Mouse (Mus musculus) lung, adult 18-20 months (tissue): Measurements from ENCODE around the gene Arel1.

ENCODE experiments used
- DNase-seq, 2 experiments: peaks; one replicate each; pipeline ENCODE4 v3.0.0; 2022; ENCODE audit warnings: mixed read lengths in 2 of 2

The Arel1 gene

DNA sequence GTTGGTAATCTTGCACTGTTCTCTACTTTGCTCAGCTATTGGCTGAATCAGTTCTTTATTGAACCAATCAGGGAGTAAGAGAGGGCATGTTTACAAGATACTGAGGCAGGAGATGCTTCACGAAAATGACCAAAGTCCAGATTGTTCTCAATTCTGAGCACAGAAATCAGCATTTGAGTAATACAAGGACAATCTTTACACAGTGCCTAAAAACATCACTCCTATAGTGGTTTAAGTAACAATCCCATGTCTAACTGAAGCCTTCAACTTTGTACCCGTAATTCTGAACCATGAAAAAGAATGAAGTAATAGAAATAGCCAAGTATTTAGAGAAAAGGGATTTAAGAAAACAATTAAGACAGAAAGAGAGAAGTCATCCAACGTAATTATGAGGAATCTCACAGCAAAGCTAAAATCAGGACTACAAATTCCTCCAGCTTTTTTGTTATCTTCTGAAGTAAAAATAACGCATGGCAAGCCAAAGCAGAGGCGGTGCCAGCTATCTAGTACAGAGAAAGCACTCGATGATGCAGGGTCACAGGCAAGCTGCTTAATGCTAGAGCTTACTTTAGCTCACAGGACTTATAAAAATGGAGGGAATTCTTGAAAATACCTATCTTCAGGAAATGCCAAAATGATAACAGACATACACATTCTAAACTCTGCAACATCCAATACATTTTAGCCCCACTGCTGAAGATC lies 22.0 kb downstream of the Arel1 start:
- no peak for DNase-seq

DNA sequence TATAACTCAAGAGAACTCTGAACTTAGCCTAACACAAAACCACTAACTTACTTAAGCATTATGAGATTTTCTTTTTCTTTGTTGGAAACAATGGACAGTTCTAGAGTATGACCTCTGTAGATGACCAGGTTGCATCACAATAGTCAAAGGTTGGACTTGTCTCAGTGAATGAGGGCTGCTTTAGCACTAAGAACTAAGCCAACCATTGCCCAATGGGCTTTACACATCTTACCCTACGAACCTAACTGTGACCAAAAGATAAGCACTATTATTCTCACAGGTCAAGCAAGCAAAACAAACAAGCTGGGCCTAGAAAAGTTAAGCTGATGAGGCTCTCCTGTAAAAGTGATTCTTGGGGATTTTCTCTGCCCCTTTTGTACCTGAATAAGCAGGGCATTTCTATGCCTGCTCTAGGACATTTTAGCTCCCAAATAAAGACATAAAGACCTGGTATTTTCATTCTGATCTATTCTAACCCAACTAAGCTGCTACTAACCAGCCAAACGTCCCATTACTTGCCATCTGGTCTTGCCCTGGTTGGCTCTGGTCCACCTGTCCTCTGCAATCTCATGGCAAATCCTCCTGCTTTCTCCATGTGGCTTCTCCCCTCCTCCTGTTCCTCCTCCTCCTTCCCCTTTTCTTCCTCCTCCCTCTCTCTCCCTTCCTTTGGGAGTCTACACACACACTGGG lies 22.7 kb downstream of the Arel1 start:
- no peak for DNase-seq

DNA sequence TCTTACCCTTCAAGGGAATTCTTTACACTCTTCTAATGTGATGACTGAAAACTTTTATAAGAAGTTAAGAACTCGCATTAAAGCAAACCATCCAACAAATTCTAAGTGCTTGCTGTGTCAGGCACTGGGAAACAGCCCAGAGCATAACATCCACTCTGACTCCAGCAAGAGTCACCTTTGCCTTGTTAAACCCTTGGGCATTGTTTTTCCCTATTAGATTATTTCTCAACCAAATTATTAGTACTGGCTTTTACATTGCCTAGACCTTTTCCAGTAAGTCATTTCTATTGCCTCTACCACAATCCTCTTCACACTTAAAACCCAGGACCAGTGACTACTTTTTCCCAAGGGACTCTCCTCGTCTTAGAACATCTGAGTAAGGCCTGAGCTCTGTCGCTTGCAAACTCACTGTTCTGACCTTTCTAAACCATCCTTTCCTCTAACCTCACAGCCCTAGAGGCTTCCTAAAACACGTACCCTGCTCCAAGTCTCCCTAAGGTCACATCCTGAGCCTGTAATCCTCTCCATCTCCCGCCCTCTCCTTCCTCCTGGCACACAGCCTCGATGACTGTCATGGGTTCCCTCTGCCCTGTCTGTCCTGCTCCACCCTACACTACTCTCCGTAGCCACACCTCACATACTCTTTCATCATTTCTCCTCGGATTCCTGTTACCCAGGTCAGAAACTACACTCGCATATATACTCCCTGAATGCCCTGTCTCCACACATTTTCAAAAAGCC lies 25.7 kb downstream of the Arel1 start:
- DNase-seq, result peak in 1 of 2 experiments; percentile 21

DNA sequence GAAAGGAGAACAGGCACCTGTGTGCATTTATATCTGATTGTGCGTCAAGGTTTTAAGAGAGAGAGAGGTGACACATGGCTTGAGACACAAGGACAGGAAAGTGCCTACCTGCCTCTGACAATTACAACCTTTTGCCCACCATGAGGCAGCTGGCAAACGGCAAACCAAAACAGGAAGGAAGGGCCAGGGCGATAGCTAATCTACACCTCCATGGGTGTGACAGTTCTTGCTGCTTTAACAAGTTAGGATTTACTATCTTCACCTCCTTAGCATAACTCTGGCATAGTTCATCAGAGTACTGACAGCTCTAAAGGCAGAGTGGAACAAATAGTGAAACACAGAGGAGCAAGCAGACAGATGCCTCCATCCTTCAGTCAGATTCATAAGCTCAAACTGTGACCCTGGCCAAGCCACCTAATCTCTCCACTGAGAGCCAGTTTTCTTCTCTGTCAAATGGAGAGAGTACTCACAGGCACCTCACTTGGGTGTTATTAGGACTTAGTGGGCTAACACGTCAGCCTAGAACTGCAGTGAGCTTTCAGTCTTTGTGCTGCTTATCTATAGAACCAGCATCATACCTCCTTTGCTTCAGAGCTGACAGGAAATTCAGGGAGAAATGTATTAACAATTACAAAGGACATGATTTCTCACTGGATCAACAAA lies 26.4 kb downstream of the Arel1 start:
- DNase-seq, result no peak

DNA sequence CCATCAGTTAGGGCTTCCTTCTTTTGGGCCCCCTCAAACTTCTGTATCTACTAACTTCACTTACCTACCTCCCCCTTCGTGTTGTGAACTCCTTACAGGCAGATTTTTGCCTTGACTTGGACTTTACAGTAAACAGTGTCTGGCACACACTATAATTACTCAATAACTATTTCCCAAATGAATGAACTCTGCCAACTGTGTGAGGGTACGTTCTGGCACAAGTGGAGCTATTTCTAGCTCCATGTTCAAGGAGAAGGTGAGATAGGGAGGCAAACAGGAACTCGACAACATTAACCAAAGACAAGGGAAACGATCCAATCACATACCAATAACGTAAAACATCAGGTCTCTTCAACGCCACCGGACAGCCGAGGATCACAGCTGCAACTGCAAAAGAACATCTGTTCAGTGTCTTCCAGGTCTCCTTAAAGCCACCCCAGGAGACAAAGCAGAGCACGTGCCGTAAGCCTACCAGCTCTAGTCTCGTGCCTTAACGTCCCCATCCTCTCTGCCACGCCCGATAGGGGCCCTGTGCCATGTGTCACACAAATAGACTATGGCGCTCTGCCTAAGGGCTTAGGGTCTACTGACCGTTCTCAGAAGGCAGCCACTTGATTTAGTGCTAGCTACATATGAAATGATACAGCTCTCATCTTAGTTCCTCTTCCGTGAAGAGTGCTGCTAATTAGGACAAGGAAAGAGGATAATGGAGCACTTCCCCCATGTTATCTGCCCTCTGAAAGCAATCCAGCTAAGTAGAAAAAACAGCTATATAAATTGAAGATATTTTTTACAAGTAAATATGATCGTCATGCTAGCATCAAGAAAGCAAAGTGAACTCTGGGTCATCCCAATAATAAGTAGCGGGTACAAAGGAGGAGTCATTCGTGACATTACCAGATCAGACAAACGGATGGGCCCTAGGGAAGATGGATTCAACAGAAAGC lies 27.4 kb downstream of the Arel1 start:
- DNase-seq, result no peak

DNA sequence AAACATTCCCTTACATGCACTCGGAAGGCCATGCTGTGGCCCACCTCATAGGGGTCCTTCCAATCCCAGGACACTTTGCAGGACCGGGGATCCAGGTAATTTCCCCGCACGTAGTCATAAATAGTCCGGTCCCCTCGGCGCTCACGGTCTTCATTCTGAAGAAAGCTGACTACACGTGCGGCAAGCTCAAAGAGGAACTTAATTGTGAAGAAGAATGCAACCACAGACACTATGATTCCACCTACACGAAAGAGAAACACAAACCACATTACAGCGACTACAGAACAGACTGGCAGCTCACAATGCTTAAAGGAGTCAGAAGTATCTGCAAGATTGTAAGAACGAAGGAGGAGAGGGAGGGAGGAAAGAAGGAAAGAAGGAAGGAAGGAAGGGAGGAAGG lies 29.0 kb downstream of the Arel1 start:
- no peak for DNase-seq

DNA sequence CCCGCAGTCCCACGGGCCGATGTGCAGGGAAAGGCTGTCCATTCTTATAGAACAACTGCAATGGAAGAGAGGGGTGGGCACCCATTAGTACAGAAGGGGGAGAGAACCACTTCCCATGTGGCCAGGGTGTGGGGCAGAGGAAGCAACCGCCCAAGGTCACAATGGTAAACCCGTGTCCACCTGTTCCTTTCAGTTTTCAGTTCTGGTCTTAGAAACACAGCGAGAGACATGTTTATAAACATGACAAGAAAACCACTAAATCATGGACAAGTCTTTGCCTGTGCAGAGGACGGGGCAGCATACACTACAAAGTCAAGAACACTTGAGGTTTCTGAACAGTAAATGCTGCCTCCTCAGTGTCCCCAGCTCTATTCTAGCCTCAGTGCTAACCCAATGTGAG lies 30.4 kb downstream of the Arel1 start:
- no peak for DNase-seq

DNA sequence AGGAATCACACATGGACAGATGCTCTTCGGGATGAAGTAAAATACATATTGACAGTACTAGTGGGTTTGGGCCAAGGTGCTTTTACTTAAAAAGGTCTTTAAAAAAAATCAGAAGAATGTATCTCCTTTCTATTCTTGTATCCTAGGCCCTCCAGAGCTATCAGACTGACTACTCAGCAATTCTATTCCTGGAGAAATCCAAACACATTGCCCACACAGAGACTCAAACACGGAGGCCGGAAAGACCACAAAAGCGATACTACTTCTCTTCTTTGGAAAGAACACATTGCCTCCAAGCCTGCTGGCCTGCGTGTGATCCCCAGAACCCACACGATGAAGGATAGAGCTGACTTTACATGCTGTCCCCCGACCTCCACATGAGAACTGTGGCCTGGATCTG lies 31.6 kb downstream of the Arel1 start:
- no peak for DNase-seq

DNA sequence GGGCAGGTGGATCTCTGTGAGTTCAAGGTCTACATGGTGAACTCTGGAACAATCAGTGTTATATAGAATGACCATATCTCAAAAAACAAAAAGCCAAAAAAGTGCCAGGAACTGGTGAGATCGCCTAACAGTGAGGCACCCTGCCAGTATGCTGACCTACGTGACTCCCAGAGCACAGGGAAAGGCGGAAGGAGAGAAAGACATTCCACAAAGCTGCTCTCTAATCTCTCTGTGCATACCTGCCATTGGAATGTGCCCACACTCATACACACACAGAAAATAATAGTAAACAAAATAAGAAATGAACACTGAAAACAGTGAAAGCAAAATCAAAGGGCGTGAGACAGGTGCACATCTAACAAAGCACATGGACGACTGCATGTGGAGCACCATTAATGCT lies 35.4 kb downstream of the Arel1 start:
- no peak for DNase-seq

DNA sequence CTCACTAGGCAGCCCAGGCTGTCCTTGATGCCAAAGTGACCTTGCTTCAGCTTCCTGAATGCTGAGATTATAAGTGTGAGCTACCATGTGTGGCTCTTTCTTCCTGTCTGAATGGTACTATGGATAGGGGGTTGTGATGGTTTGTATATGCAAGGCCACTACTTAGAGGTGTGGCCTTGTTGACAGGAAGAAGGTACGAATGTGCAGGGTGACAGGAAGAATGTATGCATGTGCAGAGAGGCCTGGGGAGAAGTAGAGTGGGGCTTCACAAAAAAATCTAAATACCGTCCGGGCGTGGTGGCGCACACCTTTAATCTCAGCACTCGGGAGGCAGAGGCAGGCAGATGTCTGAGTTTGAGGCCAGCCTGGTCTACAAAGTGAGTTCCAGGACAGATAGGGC lies 38.5 kb downstream of the Arel1 start:
- DNase-seq, result no peak

DNA sequence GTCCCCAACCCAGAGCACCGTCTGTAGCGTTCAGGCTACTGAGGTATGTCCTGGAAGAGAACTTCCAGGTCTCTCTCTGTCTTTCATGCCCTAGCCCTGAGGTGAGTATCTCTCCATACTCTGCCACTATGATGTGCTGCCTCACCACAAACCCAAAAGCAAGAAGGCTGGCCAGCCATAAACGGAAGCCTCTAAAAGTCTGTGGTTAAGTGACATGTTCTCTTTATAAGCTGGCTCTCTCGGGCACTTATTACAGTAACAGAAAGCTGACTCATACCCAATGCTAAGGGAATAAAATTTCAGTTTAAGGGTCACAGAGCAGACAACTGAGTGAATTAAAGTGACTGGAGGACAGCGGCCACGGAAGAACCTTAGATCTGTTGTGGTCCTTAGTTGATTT lies 44.2 kb downstream of the Arel1 start:
- no peak for DNase-seq

DNA sequence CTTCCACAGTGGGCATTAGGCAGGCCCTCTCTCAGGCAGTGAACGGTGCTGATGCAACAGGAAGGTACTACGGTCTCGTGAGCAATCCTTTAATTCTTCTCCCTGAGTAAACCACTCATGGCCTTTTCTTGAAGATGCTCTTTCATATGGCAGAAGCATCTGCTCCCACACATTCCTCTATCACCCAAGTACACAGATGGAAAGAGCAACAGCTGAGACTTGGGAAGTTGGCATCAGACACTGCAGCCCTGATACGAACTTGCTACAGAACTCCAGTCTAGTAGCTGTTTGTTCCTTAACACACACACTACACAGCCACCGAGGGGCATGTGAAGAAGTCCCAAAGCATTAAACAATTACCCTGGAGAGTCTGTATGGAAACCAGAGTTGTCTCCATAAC lies 46.4 kb downstream of the Arel1 start:
- no peak for DNase-seq

DNA sequence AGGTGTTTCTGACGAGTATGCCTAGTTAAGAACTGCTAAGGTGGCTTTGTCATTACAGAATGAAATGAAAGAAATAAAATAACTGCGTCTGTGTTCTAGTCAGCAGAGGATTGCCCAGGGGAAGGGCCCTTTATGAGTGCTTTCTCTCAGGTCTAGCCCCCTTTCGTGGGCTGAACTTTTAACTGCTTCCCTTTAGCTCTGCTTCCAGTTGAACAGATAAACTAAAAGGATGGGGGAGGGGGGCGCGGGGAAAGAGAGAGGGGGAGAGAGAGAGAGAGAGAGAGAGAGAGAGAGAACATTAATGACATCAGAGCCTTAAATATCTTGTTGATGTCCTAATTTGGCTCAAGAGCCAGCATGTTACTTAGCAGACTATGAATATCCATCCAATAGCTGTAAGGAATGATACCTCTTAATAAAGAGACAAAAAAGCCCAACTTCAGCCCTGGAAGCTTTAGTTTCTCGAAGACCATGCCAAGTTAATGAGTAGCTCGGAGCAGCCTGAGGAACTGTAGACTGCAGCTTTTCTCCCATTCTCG lies 48.8 kb downstream of the Arel1 start:
- no peak for DNase-seq

DNA sequence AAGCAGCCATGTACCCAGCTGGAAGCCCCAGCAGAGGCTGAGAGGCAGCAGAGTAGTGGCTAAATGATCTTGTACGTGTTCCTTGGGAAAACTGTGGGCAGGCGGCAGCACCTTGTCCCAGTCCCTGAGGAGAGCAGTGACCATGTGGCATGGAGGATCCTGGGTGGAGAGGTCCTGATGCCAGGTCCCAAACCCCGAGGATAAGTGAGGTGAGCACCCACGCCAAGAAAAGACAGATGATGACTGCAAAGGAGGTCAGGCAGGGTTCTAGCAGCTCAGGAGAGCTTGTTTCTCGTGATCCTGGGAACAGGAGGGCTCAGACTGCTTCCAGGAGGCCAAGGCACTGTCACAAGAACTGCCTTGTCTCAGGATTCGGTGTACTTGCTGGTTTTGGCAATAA lies 51.9 kb downstream of the Arel1 start:
- DNase-seq, result no peak

DNA sequence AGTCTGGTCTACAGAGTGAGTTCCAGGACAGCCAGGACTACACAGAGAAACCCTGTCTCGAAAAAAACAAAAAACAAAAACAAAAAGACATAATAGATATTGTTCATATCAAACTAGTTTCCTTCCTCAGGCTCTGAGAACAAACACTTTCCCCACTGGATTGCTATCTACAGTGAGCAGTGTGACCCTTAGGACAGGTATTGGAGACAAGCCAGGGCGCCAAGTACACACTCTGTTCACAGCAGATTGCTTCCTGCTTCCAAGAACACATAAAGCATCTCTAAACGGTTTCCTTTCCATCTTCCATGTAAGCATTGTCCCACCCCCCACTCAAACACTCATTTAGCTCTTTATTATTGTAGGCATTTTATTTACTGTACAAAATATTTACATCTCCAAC lies 52.9 kb downstream of the Arel1 start:
- peak in 1 of 2 experiments; percentile 18 for DNase-seq

DNA sequence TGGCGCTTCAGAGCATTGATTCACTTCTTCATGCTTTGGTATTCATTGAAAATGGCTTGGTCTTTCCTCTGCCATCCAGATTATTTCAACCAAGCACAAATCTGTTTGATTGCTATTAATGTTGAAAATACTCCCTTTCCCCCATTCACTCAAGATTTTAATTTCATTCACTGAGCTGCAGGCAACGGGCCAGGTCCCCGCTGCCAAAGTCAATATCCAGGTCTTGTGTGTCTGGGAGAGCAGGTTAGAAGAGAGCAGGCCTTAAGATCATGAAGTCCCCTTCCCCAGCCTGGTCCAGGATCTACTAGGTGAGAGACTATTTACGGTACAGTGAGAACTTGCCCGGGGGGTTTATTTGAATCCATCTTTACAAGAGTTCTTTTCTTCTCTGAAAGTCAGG lies 55.7 kb downstream of the Arel1 start:
- DNase-seq, result peak; percentile 18 to 34

DNA sequence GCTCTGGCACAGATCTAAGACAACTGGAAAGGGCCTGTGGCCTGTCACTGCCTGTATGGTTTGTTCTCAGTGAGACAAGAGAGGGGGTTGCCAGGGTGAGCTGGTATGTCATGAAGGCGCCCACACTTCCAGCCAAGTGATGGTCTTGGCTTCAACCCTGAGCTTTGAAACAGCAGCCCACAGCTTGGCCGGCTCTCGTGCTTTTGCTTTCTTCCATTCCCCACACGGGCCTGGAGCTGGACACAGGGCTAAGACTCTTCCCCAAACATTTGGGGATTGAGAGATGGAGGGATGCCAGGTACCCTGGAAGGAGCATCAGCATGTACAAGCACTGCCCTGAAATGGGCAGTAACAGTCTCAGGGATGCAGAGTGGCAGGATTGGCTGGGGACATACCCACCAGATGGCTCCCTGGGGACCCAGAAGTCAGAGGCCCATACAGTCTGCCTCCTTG lies 58.0 kb downstream of the Arel1 start:
- no peak for DNase-seq

DNA sequence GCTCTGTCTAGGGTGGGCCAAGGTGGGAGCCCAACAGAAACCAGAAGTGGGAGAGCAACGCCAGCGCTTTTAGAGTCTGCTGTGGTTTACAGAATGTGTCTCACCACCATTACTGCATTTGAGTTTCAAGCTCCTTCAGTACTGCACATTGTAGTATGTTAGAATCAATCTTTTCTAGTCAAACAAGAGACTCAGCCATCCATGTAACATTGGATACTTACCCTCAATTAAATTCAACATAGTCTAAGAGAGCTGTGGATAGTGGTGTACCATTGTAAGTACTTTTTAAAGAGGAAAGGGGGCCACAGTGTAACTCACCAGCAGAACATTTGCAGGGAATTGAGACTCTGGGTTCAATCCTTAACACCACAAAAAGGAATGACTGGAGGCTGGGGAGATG lies 59.1 kb downstream of the Arel1 start:
- DNase-seq, result no peak

DNA sequence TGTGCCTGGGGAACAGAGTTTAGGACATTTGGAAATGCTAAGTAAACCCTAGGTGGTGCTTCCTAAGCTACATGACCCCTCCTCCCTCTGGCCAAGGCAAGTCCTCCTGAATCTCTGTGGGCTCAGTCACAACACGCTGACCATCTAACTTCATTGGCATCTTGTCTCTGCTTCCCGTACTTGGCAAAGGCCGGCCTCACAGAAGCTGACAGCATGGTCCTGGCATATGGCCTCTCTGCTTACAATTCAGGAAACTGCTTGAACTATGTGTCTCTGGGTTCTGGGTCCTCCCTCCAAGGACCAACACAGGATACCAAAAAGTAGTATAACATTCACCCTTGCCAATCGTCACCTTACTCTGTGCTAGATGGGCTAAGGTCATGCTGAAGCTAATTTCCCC lies 60.6 kb downstream of the Arel1 start:
- no peak for DNase-seq

DNA sequence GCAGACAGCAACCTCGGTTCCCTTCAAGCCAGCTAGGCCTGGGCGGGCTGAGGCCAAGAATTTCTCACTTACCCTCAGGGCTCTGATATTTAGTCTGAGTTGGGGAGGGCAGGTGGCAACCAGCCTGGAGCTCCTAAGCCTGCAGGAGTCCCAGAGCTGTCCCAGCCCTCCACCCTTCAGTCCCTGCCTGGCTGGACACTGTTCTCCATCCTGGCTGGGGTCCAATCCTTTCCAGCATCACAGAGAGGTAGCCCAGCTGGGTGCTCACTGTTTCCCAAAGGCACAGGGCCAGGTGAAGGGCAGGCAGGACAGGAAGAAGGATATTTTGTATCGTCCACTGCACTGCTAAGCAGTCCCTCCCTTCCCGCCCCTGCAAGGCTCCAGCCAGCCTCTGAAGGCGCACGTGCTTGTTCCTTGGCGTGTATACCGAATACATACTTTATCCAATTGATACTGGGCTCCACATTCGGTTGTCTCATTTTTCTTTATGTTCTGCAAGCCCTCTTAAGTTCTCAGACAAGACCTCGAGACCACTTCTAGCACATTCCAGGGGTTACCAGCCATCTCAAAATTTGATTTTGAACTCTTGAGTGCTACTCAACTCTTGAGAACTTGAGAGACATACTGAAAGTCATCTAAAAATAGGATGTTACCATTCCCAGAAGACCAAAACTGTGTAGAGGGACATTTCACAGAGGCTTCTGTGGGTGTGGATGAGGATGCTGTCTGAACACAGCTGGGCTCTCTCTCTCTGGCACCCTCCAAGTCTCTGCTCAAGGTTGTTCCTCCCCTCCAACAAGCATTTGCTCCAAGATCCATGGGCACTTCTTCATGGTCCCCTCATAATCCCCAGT lies 62.8 kb downstream of the Arel1 start:
- peak; percentile 17 to 27 for DNase-seq
